Mouse (Mus musculus) ES-Bruce4 (cell line): Measurements from ENCODE around the gene Slc25a39. TPM values are rescaled to one million over a fixed set of nuclear protein-coding genes. Genes with fewer than 3 reads are reported as not detected.
"Not testable (repeated sequence)": the region's sequence is repeated elsewhere in the genome, so short reads cannot be mapped to it uniquely, and the experiment has no call there.

ENCODE experiments used
- H3K27ac ChIP-seq: 2 replicates; pipeline ENCODE4 v1.5.1; 2012; ENCODE audit warnings: low read length, inconsistent platforms; ENCODE audit not compliant: insufficient read depth
- H3K27me3 ChIP-seq: 2 replicates; pipeline ENCODE4 v1.6.1; 2012; ENCODE audit warnings: mild to moderate bottlenecking, low read length, inconsistent platforms; ENCODE audit not compliant: control insufficient read depth, poor library complexity, insufficient read depth, severe bottlenecking
- H3K36me3 ChIP-seq: 2 replicates; pipeline ENCODE4 v1.6.1; 2012; ENCODE audit warnings: inconsistent platforms, mild to moderate bottlenecking, low read length, moderate library complexity; ENCODE audit not compliant: control insufficient read depth, poor library complexity, insufficient read depth, severe bottlenecking
- H3K4me1 ChIP-seq: one replicate; pipeline ENCODE4 v1.8.1; 2011; ENCODE audit warnings: low read length; ENCODE audit not compliant: control insufficient read depth, insufficient read depth
- H3K4me3 ChIP-seq: 2 replicates; pipeline ENCODE4 v1.5.1; 2011; ENCODE audit warnings: low read depth, mild to moderate bottlenecking, low read length
- H3K9ac ChIP-seq: 2 replicates; pipeline ENCODE4 v1.6.1; 2012; ENCODE audit warnings: low read depth, mild to moderate bottlenecking, inconsistent platforms; ENCODE audit not compliant: poor library complexity, severe bottlenecking
- H3K9me3 ChIP-seq: replicated peaks from 2 replicates; pipeline ENCODE4 v1.6.1; 2012; ENCODE audit warnings: mild to moderate bottlenecking, low read length, inconsistent platforms; ENCODE audit not compliant: control insufficient read depth, poor library complexity, insufficient read depth, severe bottlenecking
- CTCF ChIP-seq: IDR thresholded peaks from one replicate; pipeline ENCODE4 v1.8.1; 2011; ENCODE audit warnings: low read depth, low read length
- EP300 ChIP-seq: IDR thresholded peaks from 2 replicates; pipeline ENCODE4 v1.6.1; 2011; ENCODE audit warnings: low read depth, low read length; ENCODE audit not compliant: insufficient read depth
- POLR2A ChIP-seq: IDR thresholded peaks from one replicate; pipeline ENCODE4 v1.8.1; 2011; ENCODE audit warnings: low read length; ENCODE audit not compliant: insufficient read depth
- polyA plus RNA-seq: library from polyadenylated mRNA; stranded (reverse); fragments of >200 nt; gene quantifications from 2 replicates; pipeline ENCODE4 v1.2.4, GENCODE M21; 2011; ENCODE audit warnings: low read depth; ENCODE audit not compliant: missing spikeins, insufficient read depth, insufficient read length

Slc25a39 gene
- polyA plus RNA-seq, 1 experiment: 284 TPM

DNA sequence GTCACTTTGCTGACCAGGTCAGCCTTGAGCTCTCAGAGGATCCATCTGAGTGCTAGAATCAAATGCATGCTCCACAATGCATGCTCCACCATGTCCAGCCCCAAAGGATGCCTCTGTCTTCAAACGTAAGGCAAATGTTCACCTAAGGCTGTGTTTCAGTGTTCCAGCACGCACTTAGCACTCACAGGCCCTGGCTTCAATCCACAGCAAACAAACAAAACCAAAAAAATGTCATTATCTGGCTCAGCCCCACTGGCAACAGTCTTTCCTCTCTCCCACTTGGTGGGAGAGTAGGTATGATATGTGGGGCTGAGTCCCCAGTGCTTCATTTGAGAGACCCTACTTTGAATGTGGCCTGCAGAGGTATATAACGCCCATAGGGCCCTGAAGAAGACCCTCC lies 3.3 kb upstream of the Slc25a39 start:
- Histone ChIP-seq H3K27ac (no peak overlapping the region), H3K4me3 (no peak overlapping the region), H3K9ac (no peak overlapping the region), H3K9me3 (no peaks in the 10 kb centered on the region), H3K36me3 (peaks cover 1% of the 10 kb centered on the region; the same call in 1 of the 2 replicates), H3K4me1 (no peaks in the 10 kb centered on the region), H3K27me3 (no peaks in the 10 kb centered on the region)
- TF ChIP-seq POLR2A (no peak), EP300 (no peak), CTCF (no peak)

DNA sequence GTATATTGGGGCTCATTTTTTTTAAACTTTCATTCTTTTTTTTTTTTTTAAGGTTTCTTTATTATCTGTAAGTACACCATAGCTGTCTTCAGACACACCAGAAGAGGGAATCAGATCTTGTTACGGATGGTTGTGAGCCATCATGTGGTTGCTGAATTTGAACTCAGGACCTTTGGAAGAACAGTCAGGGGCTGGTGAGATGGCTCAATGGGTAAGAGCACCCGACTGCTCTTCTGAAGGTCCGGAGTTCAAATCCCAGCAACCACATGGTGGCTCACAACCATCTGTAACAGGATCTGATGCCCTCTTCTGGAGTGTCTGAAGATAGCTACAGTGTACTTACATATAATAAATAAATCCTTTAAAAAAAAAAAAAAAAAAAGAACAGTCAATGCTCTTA lies 2.6 kb upstream of the Slc25a39 start:
- not testable (repeated sequence) for H3K36me3 ChIP-seq, H3K9ac ChIP-seq, H3K4me1 ChIP-seq

GRCm38 (mm10) chr11:102409795-102410330 lies 2.1 kb upstream of the Slc25a39 start:
- no peak overlapping the region for H3K4me3 ChIP-seq
- peaks cover 3% of the 10 kb centered on the region for H3K4me1 ChIP-seq
- no peak for TF ChIP-seq POLR2A
- TF ChIP-seq CTCF: no peak
- no peak for TF ChIP-seq EP300
- H3K27me3 ChIP-seq: no peaks in the 10 kb centered on the region
- peak overlapping the region; percentile 47 for H3K9ac ChIP-seq
- peaks cover 12% of the 10 kb centered on the region for H3K36me3 ChIP-seq
- H3K9me3 ChIP-seq: no peaks in the 10 kb centered on the region
- H3K27ac ChIP-seq: peak overlapping the region; percentile 40; the same call in 1 of the 2 replicates

More for the DNA sequence above, 2.6 kb upstream of the Slc25a39 start:
- not testable (repeated sequence) for H3K27ac ChIP-seq, H3K27me3 ChIP-seq, H3K4me3 ChIP-seq, H3K9me3 ChIP-seq

DNA sequence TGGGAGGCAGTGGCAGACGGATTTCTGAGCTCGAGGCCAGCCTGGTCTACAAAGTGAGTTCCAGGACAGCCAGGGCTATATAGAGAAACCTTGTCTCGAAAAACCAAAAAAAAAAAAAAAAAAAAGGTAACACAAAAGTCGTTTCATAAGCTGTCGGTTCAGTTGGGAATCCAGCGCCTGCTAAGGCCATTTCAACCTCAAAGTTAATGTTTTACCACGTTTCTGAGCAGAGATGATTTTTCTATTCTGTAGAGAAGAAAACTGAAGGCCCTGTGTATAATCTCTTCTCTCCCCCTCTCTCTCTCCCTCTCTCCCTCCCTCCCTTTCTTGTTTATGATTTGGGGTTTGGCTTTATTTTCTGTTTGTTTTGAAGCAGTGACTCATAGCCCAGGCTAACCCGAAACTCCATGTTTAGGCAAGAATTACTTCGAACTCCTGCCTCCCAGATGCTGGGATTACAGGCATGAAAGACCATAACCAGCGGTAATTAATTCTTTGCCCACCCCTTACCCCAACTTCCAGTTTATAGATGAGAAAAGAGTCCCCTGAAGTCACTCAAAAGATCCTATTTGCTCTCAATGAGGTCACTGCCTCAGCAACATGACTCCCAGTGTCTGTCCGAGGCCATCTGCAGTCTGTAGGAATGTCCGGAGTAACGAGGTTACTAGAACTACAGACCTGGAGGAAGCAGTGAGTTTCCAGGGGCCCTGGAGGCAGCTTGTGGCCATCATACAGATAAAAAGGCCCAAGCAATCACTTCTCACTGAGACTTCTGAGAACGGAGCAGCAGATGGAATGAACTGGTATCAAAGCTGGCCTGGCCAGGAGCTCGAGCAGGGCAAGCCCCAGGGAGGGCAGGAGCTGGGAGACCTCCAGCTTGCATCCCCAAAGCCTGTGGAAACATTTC lies 1.4 kb upstream of the Slc25a39 start:
- H3K4me1 ChIP-seq: peaks cover 4% of the 10 kb centered on the region
- H3K9ac ChIP-seq: peak overlapping the region; percentile 47
- H3K27ac ChIP-seq: peak overlapping the region; percentile 40
- H3K4me3 ChIP-seq: peak overlapping the region; percentile 50
- H3K36me3 ChIP-seq: peaks cover 19% of the 10 kb centered on the region
- no peaks in the 10 kb centered on the region for H3K9me3 ChIP-seq
- TF ChIP-seq POLR2A (no peak), EP300 (no peak), CTCF (no peak)
- H3K27me3 ChIP-seq: no peaks in the 10 kb centered on the region

GRCm38 (mm10) chr11:102408344-102408876 lies 664 bp upstream of the Slc25a39 start:
- Histone ChIP-seq H3K27me3 (no peaks in the 10 kb centered on the region), H3K36me3 (peaks cover 26% of the 10 kb centered on the region), H3K4me3 (peak overlapping the region; percentile 77), H3K9me3 (no peaks in the 10 kb centered on the region), H3K9ac (peak overlapping the region; percentile 91), H3K4me1 (peaks cover 4% of the 10 kb centered on the region), H3K27ac (peak overlapping the region; percentile 81)
- TF ChIP-seq POLR2A (peak; percentile 92), EP300 (no peak)
